Mouse (Mus musculus) C2C12 (cell line): ENCODE measurements around the gene Anp32e. TPM values are rescaled to one million over a fixed set of nuclear protein-coding genes. Genes with fewer than 3 reads are reported as not detected.
"Not testable (repeated sequence)": the region's sequence is repeated elsewhere in the genome, so short reads cannot be mapped to it uniquely, and the experiment has no call there.

Experiments
- H3K27me3 ChIP-seq: one replicate; pipeline ENCODE4 v1.6.1; 2011; ENCODE audit not compliant: control insufficient read depth, insufficient read depth, insufficient read length
- H3K36me3 ChIP-seq: one replicate; pipeline ENCODE4 v1.6.1; 2011; ENCODE audit not compliant: control insufficient read depth, insufficient read depth
- H3K4me3 ChIP-seq: one replicate; pipeline ENCODE4 v1.5.1; 2011; ENCODE audit warnings: mild to moderate bottlenecking, control low read depth; ENCODE audit not compliant: poor library complexity, insufficient read depth, severe bottlenecking
- H3K79me2 ChIP-seq: one replicate; pipeline ENCODE4 v1.6.1; 2011; ENCODE audit not compliant: control insufficient read depth, insufficient read depth
- H3K79me3 ChIP-seq: one replicate; pipeline ENCODE4 v1.6.1; 2011; ENCODE audit warnings: low read depth, control low read depth
- H3ac ChIP-seq: one replicate; pipeline ENCODE3; 2011; ENCODE audit warnings: low read depth; ENCODE audit not compliant: control insufficient read depth, insufficient read length
- CEBPB ChIP-seq: IDR thresholded peaks from one replicate; pipeline ENCODE4 v1.6.1; 2011; ENCODE audit warnings: low read depth, mild to moderate bottlenecking, control low read depth, moderate library complexity
- CTCF ChIP-seq: IDR thresholded peaks from one replicate; pipeline ENCODE4 v1.5.1; 2011; ENCODE audit not compliant: control insufficient read depth, insufficient read depth, insufficient read length
- FOSL1 ChIP-seq: IDR thresholded peaks from one replicate; pipeline ENCODE4 v1.8.0; 2011; ENCODE audit warnings: mild to moderate bottlenecking, low read length; ENCODE audit not compliant: poor library complexity, insufficient read depth, severe bottlenecking
- MAX ChIP-seq: IDR thresholded peaks from one replicate; pipeline ENCODE4 v1.6.1; 2011; ENCODE audit warnings: mild to moderate bottlenecking, control low read depth
- MYOD1 ChIP-seq: IDR thresholded peaks from one replicate; pipeline ENCODE4 v1.6.1; 2011; ENCODE audit warnings: low read depth; ENCODE audit not compliant: control insufficient read depth, insufficient read length
- MYOG ChIP-seq: IDR thresholded peaks from one replicate; pipeline ENCODE4 v1.6.1; 2011; ENCODE audit not compliant: control insufficient read depth, insufficient read length; ENCODE audit errors: extremely low read depth
- USF1 ChIP-seq: IDR thresholded peaks from one replicate; pipeline ENCODE4 v1.6.1; 2011; ENCODE audit warnings: low read depth, mild to moderate bottlenecking, control low read depth, moderate library complexity
- polyA plus RNA-seq: library from polyadenylated mRNA; unstranded; fragments of >200 nt; fragmentation: generic; extraction: Trizol; gene quantifications from one replicate; pipeline ENCODE4 v1.2.1, GENCODE M21; 2012; ENCODE audit warnings: missing spikeins

Gene Anp32e
- polyA plus RNA-seq, 1 experiment = 66.3 TPM

DNA sequence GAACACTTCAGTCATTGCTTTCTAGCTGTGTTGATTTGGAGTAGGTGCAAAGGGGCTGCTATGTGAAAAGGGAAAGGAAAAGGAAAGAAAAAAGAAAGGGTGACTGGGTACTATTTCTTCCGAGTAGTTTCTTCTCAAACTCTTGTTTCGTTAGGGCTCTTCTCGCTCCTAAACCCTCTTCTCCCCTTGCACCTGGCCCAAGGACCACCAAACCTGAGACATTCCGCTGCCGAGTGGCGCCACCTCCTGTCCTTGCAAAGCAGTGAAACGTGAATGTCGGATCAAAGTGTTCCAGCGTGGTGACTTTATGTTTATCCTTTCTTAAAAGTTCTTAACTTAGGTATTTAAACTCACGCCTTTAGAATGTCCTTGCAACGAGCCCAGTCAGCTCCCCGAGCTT, 22.2 kb upstream of the Anp32e start:
- Histone ChIP-seq H3K79me3 (no peaks in the 10 kb centered on the region), H3K4me3 (no peak overlapping the region), H3K27me3 (peaks cover 13% of the 10 kb centered on the region), H3ac (no peak overlapping the region), H3K79me2 (no peaks in the 10 kb centered on the region), H3K36me3 (no peaks in the 10 kb centered on the region)
- TF ChIP-seq CEBPB = no peak
- TF ChIP-seq MYOG = no peak
- peak; percentile 82 for TF ChIP-seq CTCF

DNA sequence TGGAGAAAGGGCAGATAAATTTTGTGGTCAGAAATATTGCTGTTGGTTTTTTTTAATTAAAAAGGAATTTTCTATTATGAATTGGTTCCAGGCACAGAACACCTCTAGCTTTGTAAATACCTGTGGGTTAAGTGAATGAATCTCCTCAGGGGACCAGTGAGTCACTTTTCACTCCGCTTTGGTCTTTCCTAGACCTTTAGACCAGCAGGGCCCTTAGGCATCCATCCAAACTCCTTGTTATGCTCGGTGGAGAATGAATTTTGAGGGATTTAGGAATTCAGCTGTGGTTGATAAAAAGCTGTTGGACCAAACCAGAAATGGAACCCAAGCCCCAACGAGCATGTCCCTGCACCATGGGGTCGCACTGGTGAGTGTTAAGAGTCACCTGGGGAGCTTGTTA, 21.4 kb upstream of the Anp32e start:
- Histone ChIP-seq H3K4me3 (no peak overlapping the region), H3ac (no peak overlapping the region), H3K79me2 (no peaks in the 10 kb centered on the region), H3K27me3 (peaks cover 13% of the 10 kb centered on the region), H3K79me3 (no peaks in the 10 kb centered on the region), H3K36me3 (no peaks in the 10 kb centered on the region)
- no peak for TF ChIP-seq MYOD1
- no peak for TF ChIP-seq USF1
- TF ChIP-seq FOSL1 = no peak
- TF ChIP-seq MAX = no peak
- no peak for TF ChIP-seq CTCF
- no peak for TF ChIP-seq CEBPB
- TF ChIP-seq MYOG = no peak

DNA sequence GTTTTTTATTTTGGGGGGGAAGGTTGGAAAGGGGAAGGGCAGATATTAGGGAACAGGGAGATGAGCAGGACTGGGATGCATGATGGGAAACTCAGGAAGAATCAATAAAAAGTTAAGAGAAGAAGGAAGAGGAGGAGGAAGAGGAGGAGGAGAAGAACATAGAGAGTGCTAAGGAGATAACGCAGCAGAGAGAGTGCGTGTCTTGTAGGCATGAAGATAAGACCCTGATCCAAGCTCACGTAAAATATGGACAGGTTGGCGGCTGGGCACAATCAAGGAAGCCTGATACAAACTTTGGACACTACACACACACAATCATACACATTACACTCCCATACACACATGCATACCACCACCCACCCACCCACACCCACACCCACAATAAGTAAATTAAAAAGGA, 14.3 kb upstream of the Anp32e start:
- H3K4me3 ChIP-seq = no peak overlapping the region
- TF ChIP-seq CEBPB = no peak
- no peak for TF ChIP-seq CTCF
- no peak for TF ChIP-seq FOSL1
- no peak for TF ChIP-seq MAX
- TF ChIP-seq MYOG = no peak
- no peak for TF ChIP-seq USF1
- no peak for TF ChIP-seq MYOD1
- no peak overlapping the region for H3ac ChIP-seq
- H3K36me3 ChIP-seq = no peaks in the 10 kb centered on the region
- no peaks in the 10 kb centered on the region for H3K79me3 ChIP-seq
- no peaks in the 10 kb centered on the region for H3K79me2 ChIP-seq
- H3K27me3 ChIP-seq = no peaks in the 10 kb centered on the region

DNA sequence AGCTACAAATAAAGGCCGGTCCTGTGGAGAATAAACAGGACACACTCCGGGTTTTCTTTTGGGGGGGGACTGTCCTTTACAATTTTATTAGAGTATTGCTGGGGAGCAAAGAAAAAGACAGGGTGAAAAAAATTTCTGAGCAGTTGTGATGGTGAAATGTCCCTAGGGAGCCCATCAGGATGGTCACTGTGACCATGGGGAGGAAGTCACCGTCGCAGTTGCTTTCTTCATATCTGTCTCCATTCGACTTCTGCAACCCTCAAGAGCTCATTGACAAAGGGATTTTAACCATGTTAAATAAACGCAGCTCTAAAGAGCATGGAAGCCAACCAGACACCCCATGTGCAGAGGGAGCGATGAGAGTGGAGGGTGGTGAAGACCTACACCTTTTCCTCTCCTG, 12.3 kb upstream of the Anp32e start:
- Histone ChIP-seq H3K36me3 (no peaks in the 10 kb centered on the region), H3K79me2 (no peaks in the 10 kb centered on the region), H3K79me3 (no peaks in the 10 kb centered on the region), H3K27me3 (no peaks in the 10 kb centered on the region), H3ac (no peak overlapping the region), H3K4me3 (no peak overlapping the region)
- TF ChIP-seq FOSL1 = no peak

DNA sequence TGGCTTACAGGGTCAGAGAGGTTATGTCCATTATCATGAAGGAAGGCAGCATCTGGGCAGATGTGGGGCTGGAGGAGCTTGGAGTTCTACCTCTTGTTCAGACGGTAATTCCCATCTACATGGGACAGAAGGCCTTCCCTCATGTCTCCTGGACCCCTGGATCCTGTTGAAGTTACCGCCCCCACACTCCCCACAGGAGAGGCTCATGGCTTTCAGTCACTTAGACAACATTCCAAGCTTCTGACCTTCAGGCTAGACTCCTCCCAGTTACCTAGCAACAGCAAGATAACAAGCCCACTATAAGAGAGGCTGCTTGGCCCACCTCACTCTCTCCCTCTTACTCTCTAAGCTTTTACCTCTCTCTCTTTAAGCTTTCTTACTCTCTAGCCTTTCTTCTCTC, 8.5 kb upstream of the Anp32e start:
- not testable (repeated sequence) for H3K36me3 ChIP-seq, H3K4me3 ChIP-seq, H3ac ChIP-seq, H3K27me3 ChIP-seq, H3K79me2 ChIP-seq, H3K79me3 ChIP-seq

DNA sequence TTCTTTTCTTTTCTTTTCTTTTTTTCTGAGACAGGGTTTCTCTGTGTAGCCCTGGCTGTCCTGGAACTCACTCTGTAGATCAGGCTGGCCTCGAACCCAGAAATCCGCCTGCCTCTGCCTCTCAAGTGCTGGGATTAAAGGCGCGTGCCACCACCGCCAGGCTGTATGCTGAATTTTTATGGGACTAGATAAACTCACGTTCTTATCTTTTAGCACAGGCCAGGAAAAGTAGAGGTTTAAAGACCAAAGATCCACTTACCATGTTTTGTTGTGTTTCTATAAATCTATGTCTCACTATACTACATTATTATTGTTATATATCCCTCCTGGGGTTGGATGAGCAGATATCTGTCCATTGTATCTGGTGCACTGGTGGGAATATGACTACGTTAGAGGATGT, 5.6 kb upstream of the Anp32e start:
- not testable (repeated sequence) for H3K36me3 ChIP-seq, H3K4me3 ChIP-seq, H3K79me3 ChIP-seq, H3K79me2 ChIP-seq, H3K27me3 ChIP-seq, H3ac ChIP-seq

DNA sequence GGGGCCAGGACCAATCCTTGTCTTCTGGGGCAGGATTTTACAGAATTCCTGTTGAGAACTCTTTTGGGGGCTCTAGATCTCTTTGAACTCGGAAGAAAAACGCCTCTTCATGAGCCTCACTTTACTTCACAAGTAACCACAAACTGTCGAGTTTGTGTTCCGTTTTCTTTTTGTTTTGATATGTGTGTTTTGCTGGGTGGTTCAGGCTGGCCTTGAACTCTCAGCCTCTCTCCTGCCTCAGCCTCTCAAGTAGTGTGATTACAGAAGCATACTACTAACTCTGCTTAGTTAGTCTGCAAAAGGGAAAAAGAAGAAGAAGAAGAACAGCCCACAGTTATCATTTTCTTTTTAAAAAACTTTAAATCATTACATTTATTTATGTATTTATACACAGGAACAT, 4.9 kb upstream of the Anp32e start:
- no peak overlapping the region for H3K4me3 ChIP-seq
- TF ChIP-seq MYOD1 (no peak), CEBPB (no peak), USF1 (no peak), MAX (no peak), CTCF (no peak), MYOG (no peak), FOSL1 (no peak)
- peaks cover under 1% of the 10 kb centered on the region for H3K79me2 ChIP-seq

More for the DNA sequence above, 4.9 kb upstream of the Anp32e start:
- Histone ChIP-seq H3K27me3 (no peaks in the 10 kb centered on the region), H3ac (no peak overlapping the region), H3K36me3 (no peaks in the 10 kb centered on the region), H3K79me3 (peaks cover under 1% of the 10 kb centered on the region)
